Mouse (Mus musculus): ENCODE data around the gene 9430097D07Rik. TPM values are rescaled to one million over a fixed set of nuclear protein-coding genes. Genes with fewer than 3 reads are reported as not detected.

Gene 9430097D07Rik
- polyA plus RNA-seq, 1 experiment, result not detected

GRCm38 (mm10) chr2:32536634-32537359 is 38.7 kb downstream of the 9430097D07Rik start:
- peak in 1 of 2 experiments; percentile 32 for DNase-seq (ENCODE audit: low read depth in 1 of 2, low spot score in 2 of 2)
- H3K4me3 ChIP-seq (ENCODE audit: extremely low read depth, insufficient read depth, insufficient read length), result peak overlapping the region; percentile 93
- H3K27ac ChIP-seq (ENCODE audit: insufficient read depth, low read length), result peak overlapping the region; percentile 99
- 3% methylated on average over 11 of the region's 11 CpGs for WGBS
- H3K4me1 ChIP-seq (ENCODE audit: control insufficient read depth, insufficient read depth, insufficient read length), result peaks cover 22% of the 10 kb centered on the region
- no peaks in the 10 kb centered on the region for H3K36me3 ChIP-seq (ENCODE audit: control insufficient read depth, insufficient read depth, low read length)
- TF ChIP-seq POLR2A (IDR thresholded peaks at IDR 0.05; ENCODE audit: low read depth, low read length), result no peak
- peak; percentile 48; the same call in 1 of the 2 replicates for TF ChIP-seq CTCF (IDR thresholded peaks at IDR 0.05; ENCODE audit: extremely low read depth, insufficient read depth, insufficient read length, insufficient replicate concordance)
- no peaks in the 10 kb centered on the region for H3K27me3 ChIP-seq (ENCODE audit: control insufficient read depth, insufficient read depth, low read length)

- Histone ChIP-seq H3K27me3 (ENCODE audit: control insufficient read depth, insufficient read depth, low read length) (no peaks in the 10 kb centered on the region), H3K4me1 (ENCODE audit: control insufficient read depth, insufficient read depth, insufficient read length) (peaks cover 16% of the 10 kb centered on the region), H3K36me3 (ENCODE audit: control insufficient read depth, insufficient read depth, low read length) (no peaks in the 10 kb centered on the region), H3K4me3 (ENCODE audit: extremely low read depth, insufficient read depth, insufficient read length) (peak overlapping the region; percentile 93), H3K27ac (ENCODE audit: insufficient read depth, low read length) (peak overlapping the region; percentile 99)
- 5% methylated on average over 14 of the region's 14 CpGs for WGBS
- peak in 1 of 2 experiments; percentile 22 for DNase-seq (ENCODE audit: low read depth in 1 of 2, low spot score in 2 of 2)
- TF ChIP-seq POLR2A (IDR thresholded peaks at IDR 0.05; ENCODE audit: low read depth, low read length), result no peak
- TF ChIP-seq CTCF (IDR thresholded peaks at IDR 0.05; ENCODE audit: extremely low read depth, insufficient read depth, insufficient read length, insufficient replicate concordance), result no peak
Measured at GRCm38 (mm10) chr2:32536086-32536633, 39.3 kb downstream of the 9430097D07Rik start.

- TF ChIP-seq POLR2A (IDR thresholded peaks at IDR 0.05; ENCODE audit: low read depth, low read length) (peak; percentile 34), CTCF (IDR thresholded peaks at IDR 0.05; ENCODE audit: extremely low read depth, insufficient read depth, insufficient read length, insufficient replicate concordance) (no peak)
- WGBS, result 1% methylated on average over 46 of the region's 56 CpGs
- no peaks in the 10 kb centered on the region for H3K36me3 ChIP-seq (ENCODE audit: control insufficient read depth, insufficient read depth, low read length)
- H3K27me3 ChIP-seq (ENCODE audit: control insufficient read depth, insufficient read depth, low read length), result no peaks in the 10 kb centered on the region
- peak overlapping the region; percentile 93 for H3K4me3 ChIP-seq (ENCODE audit: extremely low read depth, insufficient read depth, insufficient read length)
- peaks cover 16% of the 10 kb centered on the region for H3K4me1 ChIP-seq (ENCODE audit: control insufficient read depth, insufficient read depth, insufficient read length)
- peak; percentile 52 to 73 for DNase-seq (ENCODE audit: low read depth in 1 of 2, low spot score in 2 of 2)
- H3K27ac ChIP-seq (ENCODE audit: insufficient read depth, low read length), result peak overlapping the region; percentile 99
Measured at GRCm38 (mm10) chr2:32535501-32535991, 39.9 kb downstream of the 9430097D07Rik start.

GRCm38 (mm10) chr2:32534733-32535471 is 40.6 kb downstream of the 9430097D07Rik start, which contains the start of gene Fam102a:
Fam102a (plus strand) TSS chr2:32535332.
- no peaks in the 10 kb centered on the region for H3K27me3 ChIP-seq (ENCODE audit: control insufficient read depth, insufficient read depth, low read length)

GRCm38 (mm10) chr2:32534061-32534732 is 41.3 kb downstream of the 9430097D07Rik start:
- Histone ChIP-seq H3K4me3 (ENCODE audit: extremely low read depth, insufficient read depth, insufficient read length) (peak overlapping the region; percentile 68; the same call in 1 of the 2 replicates), H3K27ac (ENCODE audit: insufficient read depth, low read length) (peak overlapping the region; percentile 62), H3K27me3 (ENCODE audit: control insufficient read depth, insufficient read depth, low read length) (no peaks in the 10 kb centered on the region), H3K4me1 (ENCODE audit: control insufficient read depth, insufficient read depth, insufficient read length) (peaks cover 12% of the 10 kb centered on the region), H3K36me3 (ENCODE audit: control insufficient read depth, insufficient read depth, low read length) (no peaks in the 10 kb centered on the region)
- peak in 1 of 2 experiments; percentile 32 for DNase-seq (ENCODE audit: low read depth in 1 of 2, low spot score in 2 of 2)
- 14% methylated on average over 13 of the region's 13 CpGs for WGBS
- TF ChIP-seq CTCF (IDR thresholded peaks at IDR 0.05; ENCODE audit: extremely low read depth, insufficient read depth, insufficient read length, insufficient replicate concordance), result no peak
- no peak for TF ChIP-seq POLR2A (IDR thresholded peaks at IDR 0.05; ENCODE audit: low read depth, low read length)

More at GRCm38 (mm10) chr2:32534733-32535471, 40.6 kb downstream of the 9430097D07Rik start, which contains the start of gene Fam102a:
- no peaks in the 10 kb centered on the region for H3K36me3 ChIP-seq (ENCODE audit: control insufficient read depth, insufficient read depth, low read length)
- under 1% methylated on average over 65 of the region's 67 CpGs for WGBS
- peaks cover 16% of the 10 kb centered on the region for H3K4me1 ChIP-seq (ENCODE audit: control insufficient read depth, insufficient read depth, insufficient read length)
- peak within 1 kb of the TSS; percentile 99 for H3K27ac ChIP-seq (ENCODE audit: insufficient read depth, low read length)
- H3K4me3 ChIP-seq (ENCODE audit: extremely low read depth, insufficient read depth, insufficient read length), result peak within 1 kb of the TSS; percentile 93
- TF ChIP-seq POLR2A (IDR thresholded peaks at IDR 0.05; ENCODE audit: low read depth, low read length) (peak; percentile 92), CTCF (IDR thresholded peaks at IDR 0.05; ENCODE audit: extremely low read depth, insufficient read depth, insufficient read length, insufficient replicate concordance) (no peak)
- DNase-seq (ENCODE audit: low read depth in 1 of 2, low spot score in 2 of 2), result peak; percentile 89 to 98

- H3K27ac ChIP-seq (ENCODE audit: insufficient read depth, low read length), result no peak overlapping the region
- WGBS, result 91% methylated on average over 2 of the region's 2 CpGs
- H3K36me3 ChIP-seq (ENCODE audit: control insufficient read depth, insufficient read depth, low read length), result no peaks in the 10 kb centered on the region
- H3K4me3 ChIP-seq (ENCODE audit: extremely low read depth, insufficient read depth, insufficient read length), result no peak overlapping the region
- TF ChIP-seq CTCF (IDR thresholded peaks at IDR 0.05; ENCODE audit: extremely low read depth, insufficient read depth, insufficient read length, insufficient replicate concordance) (no peak), POLR2A (IDR thresholded peaks at IDR 0.05; ENCODE audit: low read depth, low read length) (no peak)
- DNase-seq (ENCODE audit: low read depth in 1 of 2, low spot score in 2 of 2), result no peak
- H3K27me3 ChIP-seq (ENCODE audit: control insufficient read depth, insufficient read depth, low read length), result no peaks in the 10 kb centered on the region
- peaks cover 7% of the 10 kb centered on the region; the same call in 1 of the 2 replicates for H3K4me1 ChIP-seq (ENCODE audit: control insufficient read depth, insufficient read depth, insufficient read length)
Measured at GRCm38 (mm10) chr2:32533163-32533562, 42.3 kb downstream of the 9430097D07Rik start.

All from spleen, adult 2 months (tissue).